Mouse (Mus musculus): Measurements from ENCODE around the gene Mvb12b.

DNA sequence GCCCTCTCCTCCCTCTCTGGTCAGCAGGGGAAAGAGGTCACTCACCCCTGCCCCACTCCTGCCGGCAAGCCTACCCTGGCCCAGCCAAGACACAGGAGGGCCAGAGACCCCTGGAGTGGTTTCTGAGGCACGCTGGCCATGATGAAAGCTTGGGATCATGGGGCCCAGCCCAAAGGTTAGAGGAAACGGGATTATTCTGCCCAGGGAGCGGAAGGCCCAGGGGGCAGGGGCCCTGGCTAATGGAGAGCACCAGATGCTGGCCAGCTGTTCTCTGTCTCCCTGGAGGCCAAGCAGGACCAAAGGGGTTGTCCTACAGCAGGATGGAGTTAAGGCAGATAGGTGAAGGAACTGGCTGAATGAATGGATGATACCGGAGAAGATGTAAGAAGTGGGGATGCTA, 184.5 kb downstream of the Mvb12b start:
- TF ChIP-seq CTCF (IDR thresholded peaks at IDR 0.05; ENCODE audit: control insufficient read depth, insufficient read depth, insufficient read length), result no peak
- no peak for TF ChIP-seq USF1 (IDR thresholded peaks at IDR 0.05; ENCODE audit: low read depth)
- no peak for TF ChIP-seq MYOD1 (IDR thresholded peaks at IDR 0.05; ENCODE audit: control insufficient read depth, insufficient read length, low read depth)
- no peak for TF ChIP-seq MAX (IDR thresholded peaks at IDR 0.05)
